Mouse (Mus musculus) lung, postnatal 4 days (tissue): Measurements from ENCODE around the gene Ppp4r3a.
A peak's percentile ranks its signal among the peaks of the same experiment; 100 is the strongest.

Experiments
- DNase-seq, 2 experiments: peaks; one replicate each; pipeline ENCODE4 v3.0.0; 2021

Ppp4r3a gene

GRCm38 (mm10) chr12:100990291-100990690, 93.2 kb downstream of the Ppp4r3a start:
- DNase-seq, result peak in 1 of 2 experiments; percentile 61

GRCm38 (mm10) chr12:100989780-100990288, 93.7 kb downstream of the Ppp4r3a start:
- peak in 1 of 2 experiments; percentile 26 for DNase-seq
